Mouse (Mus musculus) bone marrow macrophage, adult 2 months (primary cell): ENCODE results near the gene Ppp1r35.

Source experiments
- CTCF ChIP-seq: IDR thresholded peaks from 2 replicates; pipeline ENCODE4 v1.5.1; 2012; ENCODE audit warnings: low read depth, mild to moderate bottlenecking, low read length, moderate library complexity
- POLR2A ChIP-seq: IDR thresholded peaks from 2 replicates; pipeline ENCODE4 v1.6.1; 2012; ENCODE audit warnings: mild to moderate bottlenecking, low read depth, low read length, borderline replicate concordance

- TF ChIP-seq CTCF = no peak
- no peak for TF ChIP-seq POLR2A
These were observed 44.9 kb upstream of the Ppp1r35 start for GRCm38 (mm10) chr5:137733638-137734288.
